Comparison of ENCODE assay signal across 19 mouse cellular contexts in genomic region chr9:31293208-31293607, GRCm38 (mm10).
"Had no signal": no experiment of that assay in that cellular context is flagged by ENCODE, and none has a peak within 500 bp of the region (broad histone marks: within the 10 kb centered on the region; RNA-seq: fewer than 3 reads in every experiment).

No protein-coding gene starts in this region.

- H3K4me1 ChIP-seq: neural tube, embryonic 12.5 days had no signal

- DNase-seq: liver, postnatal 0 days; lung, adult 2 months; lung, postnatal 14 days; lung, postnatal 36 days; retina, postnatal 1 day; right cerebral cortex, adult 18-20 months; right cerebral cortex, postnatal 14 days; spleen, adult 18-20 months; thymus, adult 18-20 months; thymus, postnatal 36 days had no signal

- H3K27ac ChIP-seq: liver, embryonic 15.5 days; lung, embryonic 15.5 days; macrophage; midbrain, embryonic 13.5 days; midbrain, embryonic 15.5 days; neural tube, embryonic 12.5 days had no signal

- ATAC-seq: liver, postnatal 0 days; lung, postnatal 0 days; midbrain, embryonic 13.5 days; midbrain, embryonic 15.5 days had no signal

- H3K9me3 ChIP-seq: liver, embryonic 15.5 days; lung, embryonic 15.5 days; megakaryocyte, embryonic 14.5 days; midbrain, embryonic 13.5 days; midbrain, embryonic 15.5 days; neural tube, embryonic 12.5 days had no signal

- H3K27me3 ChIP-seq: liver, embryonic 15.5 days; lung, embryonic 15.5 days; midbrain, embryonic 13.5 days; midbrain, embryonic 15.5 days; neural tube, embryonic 12.5 days had no signal

- H3K36me3 ChIP-seq: liver, embryonic 15.5 days; lung, embryonic 15.5 days; midbrain, embryonic 13.5 days; midbrain, embryonic 15.5 days; neural tube, embryonic 12.5 days had no signal

- H3K4me3 ChIP-seq: liver, embryonic 15.5 days; lung, embryonic 15.5 days; megakaryocyte, embryonic 14.5 days; midbrain, embryonic 13.5 days; midbrain, embryonic 15.5 days; neural tube, embryonic 12.5 days had no signal

- H3K4me2 ChIP-seq: liver, embryonic 15.5 days; lung, embryonic 15.5 days; midbrain, embryonic 11.5 days; midbrain, embryonic 13.5 days; midbrain, embryonic 15.5 days; neural tube, embryonic 12.5 days had no signal

- H3K9ac ChIP-seq: liver, embryonic 15.5 days; liver, postnatal 0 days; lung, embryonic 15.5 days; midbrain, embryonic 13.5 days; midbrain, embryonic 15.5 days; neural tube, embryonic 12.5 days had no signal
